Mouse (Mus musculus): ENCODE data around the gene Gm20695. TPM values are rescaled to one million over a fixed set of nuclear protein-coding genes. Genes with fewer than 3 reads are reported as not detected.

Gm20695 gene
- polyA plus RNA-seq, 2 experiments = 0.17 to 0.46 TPM

DNA sequence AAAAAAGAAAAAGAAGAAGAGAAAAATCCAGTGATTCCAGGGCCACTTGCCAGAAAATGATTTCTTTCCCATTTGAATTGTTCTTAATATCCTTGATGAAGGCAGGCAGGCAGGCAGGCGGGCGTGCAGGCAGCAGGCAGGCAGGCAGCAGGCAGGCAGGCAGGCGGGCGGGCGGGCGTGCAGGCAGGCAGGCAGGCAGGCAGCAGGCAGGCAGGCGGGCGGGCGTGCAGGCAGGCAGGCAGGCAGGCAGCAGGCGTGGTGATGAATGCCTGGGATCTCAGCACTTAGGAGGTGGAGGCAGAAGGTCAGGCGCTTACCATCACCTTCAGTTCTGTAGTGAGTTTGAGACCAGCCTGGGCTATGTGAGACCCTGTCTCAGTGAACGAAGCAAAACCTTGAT is 31.9 kb upstream of the Gm20695 start:
- no peak for TF ChIP-seq CTCF (IDR thresholded peaks at IDR 0.05; ENCODE audit: low read depth)
- Histone ChIP-seq H3K36me3 (replicated peaks; ENCODE audit: control insufficient read depth, insufficient read depth, low read depth) (no peaks in the 10 kb centered on the region), H3K4me1 (replicated peaks; ENCODE audit: control insufficient read depth in 2 of 2, insufficient read depth in 2 of 2, low read length in 1 of 2) (peaks cover 2 to 4% of the 10 kb centered on the region in 2 experiments; a peak in 3 of 4 replicates), H3K4me3 (ENCODE audit: insufficient read depth in 1 of 2, low read depth in 2 of 2, low read length in 2 of 2) (no peak overlapping the region), H3K9me3 (ENCODE audit: control insufficient read depth, low read length) (no peaks in the 10 kb centered on the region), H3K4me2 (ENCODE audit: low read depth) (no peak overlapping the region), H3K27me3 (ENCODE audit: control insufficient read depth, insufficient read depth, low read length) (no peaks in the 10 kb centered on the region), H3K9ac (replicated peaks) (no peak overlapping the region), H3K27ac (no peak overlapping the region)
- no peak for ATAC-seq (ENCODE audit: insufficient read depth)
- 70% methylated on average over 12 of the region's 12 CpGs for WGBS (ENCODE audit: insufficient replicate concordance)
- no peak for DNase-seq (ENCODE audit: low read depth in 3 of 3, low spot score in 3 of 3)

DNA sequence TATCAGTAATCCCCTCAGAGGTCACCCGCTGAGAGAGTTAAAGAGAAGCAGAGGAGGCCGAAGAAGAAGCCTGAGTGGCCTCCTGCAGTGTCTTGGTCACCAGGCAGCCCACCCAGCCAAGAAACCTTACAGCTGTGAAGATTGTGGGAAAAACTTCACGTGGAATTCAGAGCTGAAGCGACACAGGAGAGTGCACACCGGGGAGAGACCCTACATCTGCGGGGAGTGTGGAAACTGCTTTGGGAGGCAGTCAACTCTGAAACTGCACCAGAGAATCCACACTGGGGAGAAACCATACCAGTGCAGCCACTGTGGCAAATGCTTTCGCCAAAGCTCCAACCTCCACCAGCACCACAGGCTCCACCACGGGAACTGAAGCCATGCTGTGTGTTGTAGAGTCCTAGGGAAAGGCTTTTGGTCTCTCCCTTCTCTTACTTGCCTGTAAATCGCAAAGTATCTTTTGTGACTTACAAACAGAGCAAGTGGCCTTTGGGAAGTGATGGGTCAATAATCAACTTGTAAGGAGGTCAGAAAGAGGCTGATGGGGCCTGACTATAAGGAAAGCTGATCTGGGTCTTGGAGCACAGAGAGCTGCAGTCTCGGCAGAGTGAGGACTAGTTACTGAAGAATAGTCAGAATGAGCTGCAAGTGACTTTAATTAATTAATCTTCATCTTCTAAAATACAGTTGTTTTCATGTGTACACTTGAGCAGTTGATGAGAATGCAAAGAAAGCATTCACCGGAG is 29.8 kb upstream of the Gm20695 start:
- no peak overlapping the region for H3K27ac ChIP-seq
- H3K36me3 ChIP-seq (replicated peaks; ENCODE audit: control insufficient read depth, insufficient read depth, low read depth) = no peaks in the 10 kb centered on the region
- no peak overlapping the region for H3K4me3 ChIP-seq (ENCODE audit: insufficient read depth in 1 of 2, low read depth in 2 of 2, low read length in 2 of 2)
- H3K27me3 ChIP-seq (ENCODE audit: control insufficient read depth, insufficient read depth, low read length) = no peaks in the 10 kb centered on the region
- WGBS (ENCODE audit: insufficient replicate concordance) = 67% methylated on average over 11 of the region's 11 CpGs
- H3K9me3 ChIP-seq (ENCODE audit: control insufficient read depth, low read length) = no peaks in the 10 kb centered on the region
- TF ChIP-seq EP300 (IDR thresholded peaks at IDR 0.05; ENCODE audit: low read depth) = no peak
- TF ChIP-seq CTCF (IDR thresholded peaks at IDR 0.05; ENCODE audit: low read depth) = no peak
- no peak overlapping the region for H3K4me2 ChIP-seq (ENCODE audit: low read depth)
- no peak for ATAC-seq (ENCODE audit: insufficient read depth)
- no peak overlapping the region for H3K9ac ChIP-seq (replicated peaks)
- DNase-seq (ENCODE audit: low read depth in 3 of 3, low spot score in 3 of 3) = no peak
- no peaks in the 10 kb centered on the region for H3K4me1 ChIP-seq (replicated peaks; ENCODE audit: control insufficient read depth in 2 of 2, insufficient read depth in 2 of 2, low read length in 1 of 2)

DNA sequence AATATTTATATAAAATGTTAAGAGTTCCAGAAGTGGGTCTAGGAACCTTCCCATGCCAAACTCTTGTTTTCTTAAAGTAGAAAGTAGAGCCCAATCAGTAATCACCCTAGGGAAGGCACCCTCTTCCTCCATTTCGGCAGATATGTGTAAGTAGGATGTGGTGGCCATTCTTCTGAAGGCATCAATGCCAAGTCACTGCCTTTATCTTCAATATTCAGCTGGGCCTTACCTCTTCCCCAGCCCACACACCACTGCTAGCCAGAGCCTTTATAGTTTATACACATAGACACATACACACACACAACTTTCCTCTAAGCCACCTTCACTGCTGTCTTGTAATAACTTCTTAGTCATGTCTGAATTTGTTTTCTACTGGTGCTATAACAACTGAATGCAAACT is 28.7 kb upstream of the Gm20695 start:
- Histone ChIP-seq H3K36me3 (replicated peaks; ENCODE audit: control insufficient read depth, insufficient read depth, low read depth) (no peaks in the 10 kb centered on the region), H3K4me2 (ENCODE audit: low read depth) (no peak overlapping the region), H3K9ac (replicated peaks) (no peak overlapping the region), H3K27me3 (ENCODE audit: control insufficient read depth, insufficient read depth, low read length) (no peaks in the 10 kb centered on the region), H3K9me3 (ENCODE audit: control insufficient read depth, low read length) (no peaks in the 10 kb centered on the region), H3K4me3 (ENCODE audit: insufficient read depth in 1 of 2, low read depth in 2 of 2, low read length in 2 of 2) (no peak overlapping the region), H3K4me1 (replicated peaks; ENCODE audit: control insufficient read depth in 2 of 2, insufficient read depth in 2 of 2, low read length in 1 of 2) (no peaks in the 10 kb centered on the region), H3K27ac (no peak overlapping the region)
- no peak for TF ChIP-seq CTCF (IDR thresholded peaks at IDR 0.05; ENCODE audit: low read depth)
- TF ChIP-seq EP300 (IDR thresholded peaks at IDR 0.05; ENCODE audit: low read depth) = no peak
- ATAC-seq (ENCODE audit: insufficient read depth) (no peak), DNase-seq (ENCODE audit: low read depth in 3 of 3, low spot score in 3 of 3) (no peak)
- WGBS (ENCODE audit: insufficient replicate concordance) = 18% methylated on average over 1 of the region's 1 CpGs

DNA sequence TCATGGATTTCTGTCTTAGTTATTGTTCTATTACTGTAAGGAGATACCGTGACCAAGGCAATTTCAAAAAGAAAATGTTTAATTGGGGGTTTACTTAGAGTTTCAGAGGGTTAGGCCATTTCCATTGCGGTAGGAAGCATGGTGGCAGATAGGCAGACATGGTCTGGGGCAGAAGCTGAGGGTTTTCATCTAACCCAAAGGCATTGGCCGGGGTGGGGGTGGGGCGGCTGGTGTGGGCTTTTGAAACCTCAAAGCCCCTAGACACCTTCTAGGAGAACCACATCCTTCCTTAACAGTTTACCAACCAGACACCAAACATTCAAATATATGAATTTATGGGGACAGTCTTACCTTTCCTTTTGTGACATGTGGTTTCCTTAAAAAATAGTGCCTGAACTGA is 25.2 kb upstream of the Gm20695 start:
- Histone ChIP-seq H3K9ac (replicated peaks) (no peak overlapping the region), H3K36me3 (replicated peaks; ENCODE audit: control insufficient read depth, insufficient read depth, low read depth) (no peaks in the 10 kb centered on the region; the same call in 1 of the 2 replicates), H3K4me1 (replicated peaks; ENCODE audit: control insufficient read depth in 2 of 2, insufficient read depth in 2 of 2, low read length in 1 of 2) (no peaks in the 10 kb centered on the region), H3K27me3 (ENCODE audit: control insufficient read depth, insufficient read depth, low read length) (no peaks in the 10 kb centered on the region), H3K4me2 (ENCODE audit: low read depth) (no peak overlapping the region), H3K4me3 (ENCODE audit: insufficient read depth in 1 of 2, low read depth in 2 of 2, low read length in 2 of 2) (no peak overlapping the region), H3K9me3 (ENCODE audit: control insufficient read depth, low read length) (no peaks in the 10 kb centered on the region), H3K27ac (no peak overlapping the region)
- WGBS (ENCODE audit: insufficient replicate concordance) = 39% methylated on average over 4 of the region's 4 CpGs
- TF ChIP-seq EP300 (IDR thresholded peaks at IDR 0.05; ENCODE audit: low read depth) = no peak
- TF ChIP-seq CTCF (IDR thresholded peaks at IDR 0.05; ENCODE audit: low read depth) = no peak
- ATAC-seq (ENCODE audit: insufficient read depth) = no peak
- DNase-seq (ENCODE audit: low read depth in 3 of 3, low spot score in 3 of 3) = no peak

DNA sequence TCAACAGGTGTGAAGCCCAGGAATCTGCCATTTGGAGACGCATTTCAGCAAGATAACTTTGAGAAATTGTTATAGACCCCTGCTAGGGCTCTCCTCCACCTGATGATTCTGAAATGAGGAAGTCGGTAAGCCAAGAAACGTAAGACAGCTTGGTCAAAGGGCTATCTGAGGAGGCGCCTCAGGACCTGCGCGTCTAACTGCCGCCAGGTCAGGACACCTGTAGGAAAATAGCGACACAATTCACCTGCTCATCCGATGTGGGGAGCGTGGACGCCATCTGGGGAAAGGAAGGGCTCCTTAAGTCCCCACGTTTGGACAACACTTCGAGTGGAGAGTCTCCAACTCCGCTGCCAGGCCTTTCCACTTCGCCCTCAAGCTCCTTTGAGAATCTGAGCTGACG is 12.6 kb upstream of the Gm20695 start:
- Histone ChIP-seq H3K4me1 (replicated peaks; ENCODE audit: control insufficient read depth in 2 of 2, insufficient read depth in 2 of 2, low read length in 1 of 2) (peaks cover 10 to 14% of the 10 kb centered on the region in 2 experiments), H3K27ac (no peak overlapping the region), H3K9ac (replicated peaks) (peak overlapping the region; percentile 67), H3K36me3 (replicated peaks; ENCODE audit: control insufficient read depth, insufficient read depth, low read depth) (no peaks in the 10 kb centered on the region), H3K4me3 (ENCODE audit: insufficient read depth in 1 of 2, low read depth in 2 of 2, low read length in 2 of 2) (peak overlapping the region; percentile 60 to 78), H3K9me3 (ENCODE audit: control insufficient read depth, low read length) (no peaks in the 10 kb centered on the region), H3K27me3 (ENCODE audit: control insufficient read depth, insufficient read depth, low read length) (no peaks in the 10 kb centered on the region), H3K4me2 (ENCODE audit: low read depth) (peak overlapping the region; percentile 97)
- ATAC-seq (ENCODE audit: insufficient read depth) (peak; percentile 27; the same call in 1 of the 2 replicates), DNase-seq (ENCODE audit: low read depth in 3 of 3, low spot score in 3 of 3) (no peak)
- TF ChIP-seq EP300 (IDR thresholded peaks at IDR 0.05; ENCODE audit: low read depth) (no peak), CTCF (IDR thresholded peaks at IDR 0.05; ENCODE audit: low read depth) (no peak)
- WGBS (ENCODE audit: insufficient replicate concordance) = 1% methylated on average over 16 of the region's 16 CpGs
